Mouse (Mus musculus) CD4-positive, CD25-positive, alpha-beta regulatory T cell, adult 2 months (primary cell): Measurements from ENCODE around the gene Prr18.

Source experiments
- DNase-seq: peaks from one replicate; pipeline ENCODE4 v3.0.0-alpha.2; 2012; ENCODE audit warnings: low read depth, low spot score

The Prr18 gene

GRCm38 (mm10) chr17:8388463-8388862 lies 51.2 kb downstream of the Prr18 start:
- DNase-seq, result peak; percentile 71

GRCm38 (mm10) chr17:8388990-8389789 lies 51.9 kb downstream of the Prr18 start:
- peak; percentile 71 for DNase-seq

GRCm38 (mm10) chr17:8389790-8390095 lies 52.5 kb downstream of the Prr18 start:
- no peak for DNase-seq

GRCm38 (mm10) chr17:8390487-8390886 lies 53.2 kb downstream of the Prr18 start:
- DNase-seq, result no peak
